Mouse (Mus musculus): Measurements from ENCODE around the gene Uba3.

- no peak for TF ChIP-seq CTCF (IDR thresholded peaks at IDR 0.05; ENCODE audit: low read depth)
- TF ChIP-seq EP300 (IDR thresholded peaks at IDR 0.05; ENCODE audit: low read depth): no peak
Measured at GRCm38 (mm10) chr6:97221205-97222025, 16.0 kb upstream of the Uba3 start.

Data from liver, postnatal 0 days (tissue).